Mouse (Mus musculus): ENCODE measurements around the gene Atxn10. TPM values are rescaled to one million over a fixed set of nuclear protein-coding genes. Genes with fewer than 3 reads are reported as not detected.

Gene Atxn10
- polyA plus RNA-seq, 1 experiment from 2014 or later: 117 TPM

- 89% methylated on average over 4 of the region's 4 CpGs for WGBS (ENCODE audit: missing documents)
- no peaks in the 10 kb centered on the region for H3K79me2 ChIP-seq (ENCODE audit: inconsistent target)
Observed at GRCm38 (mm10) chr15:85497548-85497947, 161.5 kb downstream of the Atxn10 start.

GRCm38 (mm10) chr15:85497981-85498475 is 162.0 kb downstream of the Atxn10 start:
- WGBS (ENCODE audit: missing documents): 78% methylated on average over 8 of the region's 10 CpGs
- Histone ChIP-seq H3K4me3 (ENCODE audit: inconsistent target) (no peak overlapping the region), H3K27ac (no peak overlapping the region), H3K36me3 (ENCODE audit: inconsistent target) (no peaks in the 10 kb centered on the region), H3K79me2 (ENCODE audit: inconsistent target) (no peaks in the 10 kb centered on the region)

More at GRCm38 (mm10) chr15:85497548-85497947, 161.5 kb downstream of the Atxn10 start:
- Histone ChIP-seq H3K27ac (no peak overlapping the region), H3K4me3 (ENCODE audit: inconsistent target) (no peak overlapping the region), H3K36me3 (ENCODE audit: inconsistent target) (no peaks in the 10 kb centered on the region)

- 86% methylated on average over 10 of the region's 10 CpGs for WGBS (ENCODE audit: missing documents)
- Histone ChIP-seq H3K4me3 (ENCODE audit: inconsistent target) (no peak overlapping the region), H3K27ac (no peak overlapping the region), H3K79me2 (ENCODE audit: inconsistent target) (no peaks in the 10 kb centered on the region), H3K36me3 (ENCODE audit: inconsistent target) (no peaks in the 10 kb centered on the region)
Observed at GRCm38 (mm10) chr15:85500267-85500666, 164.2 kb downstream of the Atxn10 start.

GRCm38 (mm10) chr15:85503127-85503526 is 167.1 kb downstream of the Atxn10 start, which contains the start of gene 7530416G11Rik:
Gene 7530416G11Rik (minus strand): TSS chr15:85503227.
- Histone ChIP-seq H3K36me3 (ENCODE audit: inconsistent target) (no peaks in the 10 kb centered on the region), H3K27ac (no peak within 1 kb of the TSS), H3K4me3 (ENCODE audit: inconsistent target) (no peak within 1 kb of the TSS), H3K79me2 (ENCODE audit: inconsistent target) (no peaks in the 10 kb centered on the region)
- WGBS (ENCODE audit: missing documents): 83% methylated on average over 8 of the region's 8 CpGs

GRCm38 (mm10) chr15:85505118-85505925 is 169.3 kb downstream of the Atxn10 start:
- no peak overlapping the region for H3K4me3 ChIP-seq (ENCODE audit: inconsistent target)
- H3K36me3 ChIP-seq (ENCODE audit: inconsistent target): no peaks in the 10 kb centered on the region
- H3K27ac ChIP-seq: no peak overlapping the region
- H3K79me2 ChIP-seq (ENCODE audit: inconsistent target): no peaks in the 10 kb centered on the region
- 91% methylated on average over 14 of the region's 14 CpGs for WGBS (ENCODE audit: missing documents)

- H3K36me3 ChIP-seq (ENCODE audit: inconsistent target): no peaks in the 10 kb centered on the region
- WGBS (ENCODE audit: missing documents): 13% methylated on average over 1 of the region's 1 CpGs
- H3K4me3 ChIP-seq (ENCODE audit: inconsistent target): no peak overlapping the region
- no peaks in the 10 kb centered on the region for H3K79me2 ChIP-seq (ENCODE audit: inconsistent target)
- no peak overlapping the region for H3K27ac ChIP-seq
Observed at GRCm38 (mm10) chr15:85506680-85507079, 170.6 kb downstream of the Atxn10 start.

GRCm38 (mm10) chr15:85507370-85508014 is 171.4 kb downstream of the Atxn10 start:
- Histone ChIP-seq H3K79me2 (ENCODE audit: inconsistent target) (no peaks in the 10 kb centered on the region), H3K36me3 (ENCODE audit: inconsistent target) (no peaks in the 10 kb centered on the region), H3K4me3 (ENCODE audit: inconsistent target) (no peak overlapping the region), H3K27ac (no peak overlapping the region)
- 91% methylated on average over 29 of the region's 32 CpGs for WGBS (ENCODE audit: missing documents)

Other genes with a start within 250 kb of the Atxn10 start
- not detected in 3 replicates for gene Smc1b, start 204.3 kb upstream of the Atxn10 start, polyA plus RNA-seq (2018)
- gene Ribc2, start 204.2 kb upstream of the Atxn10 start, polyA plus RNA-seq (2018): not detected in 3 replicates
- not detected in 3 replicates for gene Fbln1, start 130.3 kb upstream of the Atxn10 start, polyA plus RNA-seq (2018)
- not detected in 3 replicates for gene 7530416G11Rik, start 167.0 kb downstream of the Atxn10 start, polyA plus RNA-seq (2018)
- not detected in 3 replicates for gene Wnt7b, start 246.2 kb downstream of the Atxn10 start, polyA plus RNA-seq (2018)